ENCODE assay signal across 8 mouse cellular contexts in genomic region chr16:4420298-4421054, GRCm38 (mm10). TPM values are rescaled to one million over a fixed set of nuclear protein-coding genes. Genes with fewer than 3 reads are reported as not detected.
A peak's percentile ranks its signal among the peaks of the same experiment; 100 is the strongest.
DNase-seq lines count a peak whose midpoint lies in the region; ATAC-seq and TF ChIP-seq lines count a peak whose summit lies in the region.

TSS of gene Adcy9 (minus strand) at chr16:4420498.

- no peaks in the 10 kb centered on the region for H3K36me3 ChIP-seq in C2C12 (ENCODE audit: control insufficient read depth, insufficient read depth)
- no peaks in the 10 kb centered on the region for H3K36me3 ChIP-seq in heart, embryonic 10.5 days
- no peaks in the 10 kb centered on the region for H3K36me3 ChIP-seq in kidney, embryonic 15.5 days

- peak; percentile 95 for DNase-seq in brain, adult 2 months (ENCODE audit: low read depth, low spot score)
- peak; percentile 86 for DNase-seq in heart, embryonic 10.5 days (ENCODE audit: low spot score)
- DNase-seq in liver: peak; percentile 86
- DNase-seq in spleen, postnatal 4 days (ENCODE audit: low spot score in 2 of 2): peak; percentile 82 to 91

- H3K79me3 ChIP-seq in C2C12 (ENCODE audit: low read depth): no peaks in the 10 kb centered on the region

- H3K4me2 ChIP-seq in kidney, embryonic 15.5 days: peak within 1 kb of the TSS; percentile 95

- peak within 1 kb of the TSS; percentile 27; the same call in 1 of the 2 replicates for H3K27ac ChIP-seq in embryonic fibroblast, embryonic 13.5 days (ENCODE audit: insufficient read depth, low read length)
- H3K27ac ChIP-seq in heart, embryonic 10.5 days: peak within 1 kb of the TSS; percentile 86
- H3K27ac ChIP-seq in kidney, embryonic 15.5 days: peak within 1 kb of the TSS; percentile 76

- H3K79me2 ChIP-seq in C2C12 (ENCODE audit: control insufficient read depth, insufficient read depth): no peaks in the 10 kb centered on the region

- no peaks in the 10 kb centered on the region for H3K27me3 ChIP-seq in C2C12 (ENCODE audit: control insufficient read depth, insufficient read depth, insufficient read length)
- H3K27me3 ChIP-seq in heart, embryonic 10.5 days (ENCODE audit: insufficient read depth, poor library complexity, severe bottlenecking): peaks cover 50% of the 10 kb centered on the region
- H3K27me3 ChIP-seq in kidney, embryonic 15.5 days: peaks cover 24% of the 10 kb centered on the region

- H3K9ac ChIP-seq in kidney, embryonic 15.5 days: peak within 1 kb of the TSS; percentile 70

- WGBS in heart, embryonic 10.5 days: under 1% methylated on average over 64 of the region's 64 CpGs
- WGBS in kidney, embryonic 15.5 days: under 1% methylated on average over 46 of the region's 64 CpGs

- no peaks in the 10 kb centered on the region for H3K4me1 ChIP-seq in embryonic fibroblast, embryonic 13.5 days (ENCODE audit: control insufficient read depth, insufficient read depth, low read length)
- H3K4me1 ChIP-seq in heart, embryonic 10.5 days: peaks cover 27% of the 10 kb centered on the region
- peaks cover 30% of the 10 kb centered on the region for H3K4me1 ChIP-seq in kidney, embryonic 15.5 days

- peak; percentile 93 for ATAC-seq in kidney, embryonic 15.5 days (replicated peaks; ENCODE audit: low FRiP score)
- peak; percentile 36 for ATAC-seq in monocyte, adult 5-6 weeks (replicated peaks; ENCODE audit: insufficient number of reproducible peaks, low FRiP score, low TSS enrichment, poor library complexity, severe bottlenecking)

- peak; percentile 70 for TF ChIP-seq POLR2A in embryonic fibroblast, embryonic 13.5 days (IDR thresholded peaks at IDR 0.05; ENCODE audit: low read depth, low read length)

- TF ChIP-seq CTCF in C2C12 (IDR thresholded peaks at IDR 0.05; ENCODE audit: control insufficient read depth, insufficient read depth, insufficient read length): no peak
- TF ChIP-seq CTCF in embryonic fibroblast, embryonic 13.5 days (IDR thresholded peaks at IDR 0.05; ENCODE audit: borderline replicate concordance, insufficient read depth, low read length): no peak

- H3K9me3 ChIP-seq in heart, embryonic 10.5 days: no peaks in the 10 kb centered on the region
- H3K9me3 ChIP-seq in kidney, embryonic 15.5 days (replicated peaks): no peaks in the 10 kb centered on the region

- peak within 1 kb of the TSS; percentile 47 for H3K4me3 ChIP-seq in C2C12 (ENCODE audit: insufficient read depth, poor library complexity, severe bottlenecking)
- H3K4me3 ChIP-seq in embryonic fibroblast, embryonic 13.5 days (ENCODE audit: insufficient read depth, low read length): peak within 1 kb of the TSS; percentile 47
- peak within 1 kb of the TSS; percentile 87 for H3K4me3 ChIP-seq in heart, embryonic 10.5 days
- H3K4me3 ChIP-seq in kidney, embryonic 15.5 days (replicated peaks): peak within 1 kb of the TSS; percentile 78

- peak within 1 kb of the TSS; percentile 76 for H3ac ChIP-seq in C2C12 (ENCODE audit: control insufficient read depth, insufficient read length, low read depth)

TF ChIP-seq in C2C12, 6 proteins besides CTCF, POLR2A, EP300 and RAD21:
- TF ChIP-seq MYOD1 (IDR thresholded peaks at IDR 0.05; ENCODE audit: control insufficient read depth, insufficient read length, low read depth): no peak
- no peak for TF ChIP-seq CEBPB (IDR thresholded peaks at IDR 0.05; ENCODE audit: low read depth)
- peak; percentile 19 for TF ChIP-seq MAX (IDR thresholded peaks at IDR 0.05)

RNA-seq across cellular contexts. Expression of gene Adcy9, which starts in this region (rescaled TPM):
- 2.2 TPM for polyA plus RNA-seq in C2C12 (2012; fragmentation: generic; extraction: Trizol)
- polyA plus RNA-seq in embryonic fibroblast, embryonic 13.5 days (2011; ENCODE audit: insufficient read length, low read depth, missing spikeins): 2.3 and 2.8 TPM in 2 replicates
- polyA plus RNA-seq in heart, embryonic 10.5 days (2016; fragmentation: Nextera tagmentation; extraction: Ambion mirVana): 0.30 and 0.55 TPM in 2 replicates
- 1.2 TPM in 2 replicates for polyA plus RNA-seq in kidney, embryonic 15.5 days (2015; fragmentation: Nextera tagmentation; extraction: Ambion mirVana)
- total RNA-seq in monocyte, adult 5-6 weeks (2017): 2.7 to 3.6 TPM (median 2.8 TPM) in 3 replicates

Comparison
In these comparisons a context has a peak if more than half of its experiments do, and no peak if none do; other contexts are left out.
1. Peak in every context shown above with its lines: DNase-seq, ATAC-seq, H3K4me3 ChIP-seq and H3K27ac ChIP-seq.
2. Peak in DNase-seq, H3K4me3 ChIP-seq and H3K27ac ChIP-seq in heart, embryonic 10.5 days; RNA of the gene not detected or under 1 TPM.
3. H3K27ac ChIP-seq: peak in every context shown above with its lines; median percentile 86 in heart, embryonic 10.5 days; 76 in kidney, embryonic 15.5 days; 27 in embryonic fibroblast, embryonic 13.5 days.